Comparison of ENCODE assay signal across 14 mouse cellular contexts in genomic region chr9:34772022-34772437, GRCm38 (mm10).
DNase-seq lines count a peak whose midpoint lies in the region; ATAC-seq lines count a peak whose summit lies in the region.
"Had no signal": no experiment of that assay in that cellular context is flagged by ENCODE, and none has a peak within 500 bp of the region (broad histone marks: within the 10 kb centered on the region; RNA-seq: fewer than 3 reads in every experiment).

No protein-coding gene starts in this region.

- no peak for DNase-seq in frontal cortex, postnatal 25 days (ENCODE audit: low spot score in 2 of 2)
- peak; percentile 92 for DNase-seq in brain, adult 2 months (ENCODE audit: low read depth, low spot score)
- DNase-seq in cerebellum, adult 18-20 months: peak; percentile 35 to 45
- peak; percentile 59 to 88 for DNase-seq in layer of hippocampus, adult 18-20 months (ENCODE audit: low spot score in 2 of 2)
- DNase-seq in spleen, adult 18-20 months: no peak
- no peak for DNase-seq in adipocyte (ENCODE audit: low spot score)
- DNase-seq in adrenal gland, postnatal 14 days: no peak
- DNase-seq: B cell, adult 2 months; kidney, adult 9 months; lung, postnatal 14 days; right cerebral cortex, postnatal 14 days; thymus, adult 18-20 months had no signal

- ATAC-seq in frontal cortex, adult (ENCODE audit: low TSS enrichment): peak; percentile 39; the same call in 1 of the 2 replicates
- ATAC-seq: inflammation-experienced regulatory T-cells, adult 6 months had no signal

Comparison
In these comparisons a context has a peak if more than half of its experiments do, and no peak if none do; other contexts are left out.
1. DNase-seq: peak in brain, adult 2 months (single experiment), cerebellum, adult 18-20 months (2 of 2) and layer of hippocampus, adult 18-20 months (2 of 2); none in frontal cortex, postnatal 25 days (0 of 2), spleen, adult 18-20 months (0 of 2), adipocyte (single experiment) and adrenal gland, postnatal 14 days (single experiment).